Mouse (Mus musculus) heart, embryonic 12.5 days (tissue): Measurements from ENCODE around the gene Gng13. TPM values are rescaled to one million over a fixed set of nuclear protein-coding genes. Genes with fewer than 3 reads are reported as not detected.

Experiments
- ATAC-seq: fragments of 200-750 bp; cut with Nextera tagmentation; 2 replicates; pipeline ENCODE4 v1.8.0; 2017; ENCODE audit warnings: moderate TSS enrichment, moderate library complexity; ENCODE audit not compliant: insufficient number of reproducible peaks, low FRiP score
- H3K27ac ChIP-seq: fragments of 300-500 bp; sonication (generic); 2 replicates; pipeline ENCODE4 v1.5.1; 2016; ENCODE audit warnings: mild to moderate bottlenecking, moderate library complexity; ENCODE audit not compliant: poor library complexity, severe bottlenecking
- H3K27me3 ChIP-seq: fragments of 300-500 bp; sonication (generic); replicated peaks from 2 replicates; pipeline ENCODE4 v1.6.1; 2016; ENCODE audit warnings: mild to moderate bottlenecking, moderate library complexity
- H3K36me3 ChIP-seq: fragments of 300-500 bp; sonication (generic); 2 replicates; pipeline ENCODE4 v1.6.1; 2016; ENCODE audit warnings: mild to moderate bottlenecking, moderate library complexity
- H3K4me1 ChIP-seq: fragments of 300-500 bp; sonication (generic); replicated peaks from 2 replicates; pipeline ENCODE4 v1.6.1; 2016; ENCODE audit warnings: mild to moderate bottlenecking
- H3K4me2 ChIP-seq: fragments of 300-500 bp; sonication (generic); 2 replicates; pipeline ENCODE4 v1.6.1; 2016; ENCODE audit warnings: mild to moderate bottlenecking, moderate library complexity
- H3K4me3 ChIP-seq: fragments of 300-500 bp; sonication (generic); 2 replicates; pipeline ENCODE4 v1.5.1; 2016; ENCODE audit warnings: mild to moderate bottlenecking
- H3K9ac ChIP-seq: fragments of 300-500 bp; sonication (generic); 2 replicates; pipeline ENCODE4 v1.6.1; 2016; ENCODE audit warnings: mild to moderate bottlenecking, moderate library complexity
- H3K9me3 ChIP-seq: fragments of 300-500 bp; sonication (generic); replicated peaks from 2 replicates; pipeline ENCODE4 v1.6.1; 2016; ENCODE audit warnings: mild to moderate bottlenecking, moderate library complexity
- WGBS: fragments of 180-500 bp; shearing (Covaris S2); methylation state at CpG from one replicate; pipeline ENCODE4 v1.1.7; 2016; 5-methylcytosine and 5-hydroxymethylcytosine counted together
- microRNA-seq: library from miRNA; unstranded; fragments of <30 nt; microRNA quantifications from one replicate; pipeline ENCODE4, GENCODE M21; 2017
- polyA plus RNA-seq: library from polyadenylated mRNA; unstranded; fragments of >200 nt; fragmentation: Nextera tagmentation; extraction: Ambion mirVana; gene quantifications from 2 replicates; pipeline ENCODE4 v1.2.1, GENCODE M21; 2016

Gene Gng13
- polyA plus RNA-seq, 1 experiment from 2014 or later = 4.9 TPM

- H3K9me3 ChIP-seq = no peaks in the 10 kb centered on the region
- no peak overlapping the region for H3K4me3 ChIP-seq
- H3K27me3 ChIP-seq = peaks cover 24% of the 10 kb centered on the region
- WGBS = 27% methylated on average over 4 of the region's 4 CpGs
- no peak overlapping the region for H3K9ac ChIP-seq
- no peak overlapping the region for H3K4me2 ChIP-seq
- peak; percentile 54; the same call in 1 of the 2 replicates for ATAC-seq
- H3K36me3 ChIP-seq = no peaks in the 10 kb centered on the region
- peaks cover 27% of the 10 kb centered on the region for H3K4me1 ChIP-seq
- H3K27ac ChIP-seq = no peak overlapping the region
Observed at GRCm38 (mm10) chr17:25755627-25756377, 38.8 kb downstream of the Gng13 start.

- WGBS = 65% methylated on average over 9 of the region's 9 CpGs
- peaks cover 24% of the 10 kb centered on the region for H3K27me3 ChIP-seq
- no peak overlapping the region for H3K9ac ChIP-seq
- peaks cover 19% of the 10 kb centered on the region for H3K4me1 ChIP-seq
- no peaks in the 10 kb centered on the region for H3K9me3 ChIP-seq
- ATAC-seq = peak; percentile 38; the same call in 1 of the 2 replicates
- H3K4me3 ChIP-seq = no peak overlapping the region
- no peak overlapping the region for H3K27ac ChIP-seq
- no peaks in the 10 kb centered on the region for H3K36me3 ChIP-seq
- no peak overlapping the region for H3K4me2 ChIP-seq
Observed at GRCm38 (mm10) chr17:25756378-25757242, 39.6 kb downstream of the Gng13 start.

- Histone ChIP-seq H3K4me2 (no peak overlapping the region), H3K9me3 (no peaks in the 10 kb centered on the region), H3K27ac (no peak overlapping the region), H3K9ac (no peak overlapping the region), H3K36me3 (no peaks in the 10 kb centered on the region), H3K4me1 (peaks cover 15% of the 10 kb centered on the region; the same call in 1 of the 2 replicates), H3K4me3 (no peak overlapping the region), H3K27me3 (peaks cover 21% of the 10 kb centered on the region)
- no peak for ATAC-seq
- WGBS = 54% methylated on average over 3 of the region's 3 CpGs
Observed at GRCm38 (mm10) chr17:25757691-25758090, 40.7 kb downstream of the Gng13 start.

GRCm38 (mm10) chr17:25760148-25760547 is 43.2 kb downstream of the Gng13 start:
- peaks cover 13% of the 10 kb centered on the region; the same call in 1 of the 2 replicates for H3K4me1 ChIP-seq
- peaks cover 7% of the 10 kb centered on the region for H3K27me3 ChIP-seq
- no peak overlapping the region for H3K4me3 ChIP-seq
- no peaks in the 10 kb centered on the region for H3K36me3 ChIP-seq
- no peak overlapping the region for H3K9ac ChIP-seq
- WGBS = 64% methylated on average over 8 of the region's 8 CpGs
- H3K4me2 ChIP-seq = no peak overlapping the region
- no peak for ATAC-seq
- no peak overlapping the region for H3K27ac ChIP-seq
- no peaks in the 10 kb centered on the region for H3K9me3 ChIP-seq

GRCm38 (mm10) chr17:25761561-25761970 is 44.6 kb downstream of the Gng13 start:
- Histone ChIP-seq H3K9ac (no peak overlapping the region), H3K36me3 (no peaks in the 10 kb centered on the region), H3K4me2 (no peak overlapping the region), H3K9me3 (no peaks in the 10 kb centered on the region), H3K27ac (no peak overlapping the region), H3K4me3 (no peak overlapping the region), H3K27me3 (peaks cover 7% of the 10 kb centered on the region), H3K4me1 (0 out of 2 replicates have a peak, but pooled peaks cover 5% of the 10 kb centered on the region)
- no peak for ATAC-seq
- 32% methylated on average over 4 of the region's 4 CpGs for WGBS

GRCm38 (mm10) chr17:25762591-25762990 is 45.6 kb downstream of the Gng13 start:
- WGBS = 26% methylated on average over 3 of the region's 3 CpGs
- Histone ChIP-seq H3K4me3 (no peak overlapping the region), H3K4me2 (no peak overlapping the region), H3K9me3 (no peaks in the 10 kb centered on the region), H3K36me3 (no peaks in the 10 kb centered on the region), H3K9ac (no peak overlapping the region), H3K4me1 (no peaks in the 10 kb centered on the region), H3K27ac (no peak overlapping the region), H3K27me3 (peaks cover 15% of the 10 kb centered on the region)
- no peak for ATAC-seq

- H3K4me2 ChIP-seq = no peak overlapping the region
- WGBS = 47% methylated on average over 5 of the region's 5 CpGs
Observed at GRCm38 (mm10) chr17:25765886-25766285, 48.9 kb downstream of the Gng13 start.

More at GRCm38 (mm10) chr17:25765886-25766285, 48.9 kb downstream of the Gng13 start:
- Histone ChIP-seq H3K27ac (no peak overlapping the region), H3K9ac (no peak overlapping the region), H3K36me3 (no peaks in the 10 kb centered on the region), H3K9me3 (no peaks in the 10 kb centered on the region), H3K4me1 (no peaks in the 10 kb centered on the region), H3K4me3 (no peak overlapping the region), H3K27me3 (peaks cover 30% of the 10 kb centered on the region)
- no peak for ATAC-seq

Small RNA genes lying within 50 kb of the gene (microRNA-seq; reads per million reads assigned to microRNA genes)
- not detected for gene Gm25083

Other genes with a start within 250 kb of the Gng13 start
- gene Sstr5, start 219.9 kb upstream of the Gng13 start, polyA plus RNA-seq = 0.63 and 0.67 TPM in 2 replicates
- gene Sox8, start 146.5 kb upstream of the Gng13 start, polyA plus RNA-seq = 1.6 and 1.9 TPM in 2 replicates
- 34.6 and 35.3 TPM in 2 replicates for gene Lmf1, start 138.1 kb upstream of the Gng13 start, polyA plus RNA-seq
- gene Chtf18, start 10.2 kb downstream of the Gng13 start, polyA plus RNA-seq = 22.4 and 23.0 TPM in 2 replicates
- gene Rpusd1, start 10.5 kb downstream of the Gng13 start, polyA plus RNA-seq = 11.3 and 12.5 TPM in 2 replicates
- not detected in 2 replicates for gene Mslnl, start 18.9 kb downstream of the Gng13 start, polyA plus RNA-seq
- gene Msln, start 37.2 kb downstream of the Gng13 start, polyA plus RNA-seq = 18.2 and 20.5 TPM in 2 replicates
- gene Narfl, start 56.6 kb downstream of the Gng13 start, polyA plus RNA-seq = 30.5 and 31.8 TPM in 2 replicates
- gene Haghl, start 68.5 kb downstream of the Gng13 start, polyA plus RNA-seq = 50.5 and 53.2 TPM in 2 replicates
- gene Ccdc78, start 69.4 kb downstream of the Gng13 start, polyA plus RNA-seq = 0.37 and 0.41 TPM in 2 replicates
- gene Fam173a, start 75.7 kb downstream of the Gng13 start, polyA plus RNA-seq = 67.3 and 68.2 TPM in 2 replicates
- 0.32 and 0.61 TPM in 2 replicates for gene AC134908.4, start 78.5 kb downstream of the Gng13 start, polyA plus RNA-seq
- 28.9 and 30.9 TPM in 2 replicates for gene Metrn, start 80.0 kb downstream of the Gng13 start, polyA plus RNA-seq
- 1.4 and 1.6 TPM in 2 replicates for gene Fbxl16, start 91.9 kb downstream of the Gng13 start, polyA plus RNA-seq
- 15.5 and 17.0 TPM in 2 replicates for gene Wdr24, start 106.5 kb downstream of the Gng13 start, polyA plus RNA-seq
- gene Jmjd8, start 111.7 kb downstream of the Gng13 start, polyA plus RNA-seq = 38.1 and 41.8 TPM in 2 replicates
- gene Stub1, start 116.2 kb downstream of the Gng13 start, polyA plus RNA-seq = 271 and 272 TPM in 2 replicates
- 1.6 and 2.4 TPM in 2 replicates for gene Rhbdl1, start 120.1 kb downstream of the Gng13 start, polyA plus RNA-seq
- 1.3 and 1.6 TPM in 2 replicates for gene Gm20683, start 124.6 kb downstream of the Gng13 start, polyA plus RNA-seq
- gene Rhot2, start 127.7 kb downstream of the Gng13 start, polyA plus RNA-seq = 24.0 and 24.9 TPM in 2 replicates
- 18.4 and 20.1 TPM in 2 replicates for gene Wdr90, start 144.3 kb downstream of the Gng13 start, polyA plus RNA-seq
- 160 and 161 TPM in 2 replicates for gene Mcrip2, start 151.6 kb downstream of the Gng13 start, polyA plus RNA-seq
- gene Mettl26, start 157.9 kb downstream of the Gng13 start, polyA plus RNA-seq = 31.3 and 36.1 TPM in 2 replicates
- 0.19 and 0.40 TPM in 2 replicates for gene Wfikkn1, start 163.7 kb downstream of the Gng13 start, polyA plus RNA-seq
- 17.1 and 18.1 TPM in 2 replicates for gene Rab40c, start 202.6 kb downstream of the Gng13 start, polyA plus RNA-seq
- 69.8 and 72.1 TPM in 2 replicates for gene Pigq, start 227.8 kb downstream of the Gng13 start, polyA plus RNA-seq
- gene Nhlrc4, start 227.8 kb downstream of the Gng13 start, polyA plus RNA-seq = 0.36 and 1.2 TPM in 2 replicates
- 0.08 and 0.17 TPM in 2 replicates for gene A930017K11Rik, start 235.4 kb downstream of the Gng13 start, polyA plus RNA-seq